Mouse (Mus musculus) frontal cortex, adult (tissue): Measurements from ENCODE around the gene Adamts17.

Source experiments
- ATAC-seq: cut with Nextera tagmentation; 2 replicates; pipeline ENCODE4 v1.9.2; 2017; ENCODE audit warnings: mild to moderate bottlenecking, moderate library complexity, mixed read lengths; ENCODE audit not compliant: low TSS enrichment

The Adamts17 gene

GRCm38 (mm10) chr7:66846582-66846981, 7.0 kb downstream of the Adamts17 start:
- ATAC-seq = no peak

- no peak for ATAC-seq
Measured at GRCm38 (mm10) chr7:66847299-66847698, 7.8 kb downstream of the Adamts17 start.

- ATAC-seq = no peak
Measured at GRCm38 (mm10) chr7:66849316-66849715, 9.8 kb downstream of the Adamts17 start.

- ATAC-seq = 0 out of 2 replicates have a peak, but pooled peaks have one; percentile 18
Measured at GRCm38 (mm10) chr7:66852164-66852563, 12.6 kb downstream of the Adamts17 start.

- peak; percentile 36; the same call in 1 of the 2 replicates for ATAC-seq
Measured at GRCm38 (mm10) chr7:66857610-66858009, 18.1 kb downstream of the Adamts17 start.

- ATAC-seq = no peak
Measured at GRCm38 (mm10) chr7:66858247-66859075, 18.9 kb downstream of the Adamts17 start.

GRCm38 (mm10) chr7:66859220-66859619, 19.7 kb downstream of the Adamts17 start:
- peak; percentile 43; the same call in 1 of the 2 replicates for ATAC-seq

- peak; percentile 77 for ATAC-seq
Measured at GRCm38 (mm10) chr7:66866944-66867718, 27.6 kb downstream of the Adamts17 start.

- ATAC-seq = peak; percentile 55
Measured at GRCm38 (mm10) chr7:66867719-66868501, 28.4 kb downstream of the Adamts17 start.

- ATAC-seq = no peak
Measured at GRCm38 (mm10) chr7:66871520-66871919, 32.0 kb downstream of the Adamts17 start.

- ATAC-seq = no peak
Measured at GRCm38 (mm10) chr7:66871940-66872511, 32.5 kb downstream of the Adamts17 start.

- ATAC-seq = no peak
Measured at GRCm38 (mm10) chr7:66873235-66873634, 33.7 kb downstream of the Adamts17 start.

GRCm38 (mm10) chr7:66891431-66891830, 51.9 kb downstream of the Adamts17 start:
- no peak for ATAC-seq

- ATAC-seq = no peak
Measured at GRCm38 (mm10) chr7:66892096-66892495, 52.6 kb downstream of the Adamts17 start.

GRCm38 (mm10) chr7:66902376-66902775, 62.8 kb downstream of the Adamts17 start:
- ATAC-seq = no peak

- ATAC-seq = peak; percentile 69; the same call in 1 of the 2 replicates
Measured at GRCm38 (mm10) chr7:66903014-66903413, 63.5 kb downstream of the Adamts17 start.

- no peak for ATAC-seq
Measured at GRCm38 (mm10) chr7:66905941-66906340, 66.4 kb downstream of the Adamts17 start.

- peak; percentile 52; the same call in 1 of the 2 replicates for ATAC-seq
Measured at GRCm38 (mm10) chr7:66912866-66913265, 73.3 kb downstream of the Adamts17 start.

- ATAC-seq = no peak
Measured at GRCm38 (mm10) chr7:66923595-66923994, 84.1 kb downstream of the Adamts17 start.

- ATAC-seq = no peak
Measured at GRCm38 (mm10) chr7:66924104-66924503, 84.6 kb downstream of the Adamts17 start.

GRCm38 (mm10) chr7:66929263-66929662, 89.7 kb downstream of the Adamts17 start:
- no peak for ATAC-seq
